Mouse (Mus musculus) spleen, adult 2 months (tissue): ENCODE results near the gene Slc25a33.

Experiments used
- CTCF ChIP-seq: fragments of 200-500 bp; IDR thresholded peaks from 2 replicates; pipeline ENCODE4 v1.5.1; 2011; ENCODE audit warnings: mild to moderate bottlenecking, inconsistent platforms; ENCODE audit not compliant: insufficient read depth, insufficient read length, insufficient replicate concordance; ENCODE audit errors: extremely low read depth
- POLR2A ChIP-seq: fragments of 200-500 bp; IDR thresholded peaks from 2 replicates; pipeline ENCODE4 v1.6.1; 2011; ENCODE audit warnings: low read depth, low read length, inconsistent platforms

- TF ChIP-seq CTCF (no peak), POLR2A (no peak)
These were observed 16.5 kb upstream of the Slc25a33 start for GRCm38 (mm10) chr4:149790546-149790945.
